Mouse (Mus musculus) midbrain, postnatal 0 days (tissue): ENCODE results near the gene Zbed6. TPM values are rescaled to one million over a fixed set of nuclear protein-coding genes. Genes with fewer than 3 reads are reported as not detected.

Experiments used
- ATAC-seq: fragments of 200-750 bp; cut with Nextera tagmentation; 2 replicates; pipeline ENCODE4 v1.8.0; 2017; ENCODE audit warnings: moderate number of reproducible peaks, mild to moderate bottlenecking, moderate TSS enrichment, moderate library complexity; ENCODE audit not compliant: low FRiP score
- DNase-seq: peaks from one replicate; pipeline ENCODE4 v3.0.0-alpha.2; 2015; ENCODE audit warnings: low spot score
- H3K27ac ChIP-seq: fragments of 300-500 bp; sonication (generic); 2 replicates; pipeline ENCODE4 v1.5.1; 2014; ENCODE audit warnings: low read depth, mild to moderate bottlenecking, low read length, mixed read lengths
- H3K27me3 ChIP-seq: fragments of 300-500 bp; sonication (generic); 2 replicates; pipeline ENCODE4 v1.6.1; 2014; ENCODE audit warnings: low read length, control low read depth, mixed read lengths; ENCODE audit not compliant: insufficient read depth
- H3K36me3 ChIP-seq: fragments of 300-500 bp; sonication (generic); 2 replicates; pipeline ENCODE4 v1.6.1; 2014; ENCODE audit warnings: low read length, control low read depth, mixed read lengths; ENCODE audit not compliant: insufficient read depth
- H3K4me1 ChIP-seq: fragments of 300-500 bp; sonication (generic); 2 replicates; pipeline ENCODE4 v1.6.1; 2014; ENCODE audit warnings: mild to moderate bottlenecking, control low read depth, antibody characterized with exemption, low read length, mixed read lengths; ENCODE audit not compliant: insufficient read depth
- H3K4me2 ChIP-seq: fragments of 300-500 bp; sonication (generic); 2 replicates; pipeline ENCODE4 v1.6.1; 2014; ENCODE audit warnings: low read depth, mild to moderate bottlenecking, low read length, mixed read lengths; ENCODE audit not compliant: poor library complexity, severe bottlenecking
- H3K4me3 ChIP-seq: fragments of 300-500 bp; sonication (generic); 2 replicates; pipeline ENCODE4 v1.5.1; 2014; ENCODE audit warnings: low read depth, mild to moderate bottlenecking, low read length, moderate library complexity
- H3K9ac ChIP-seq: fragments of 300-500 bp; sonication (generic); replicated peaks from 2 replicates; pipeline ENCODE4 v1.6.1; 2014; ENCODE audit warnings: mild to moderate bottlenecking, low read length, moderate library complexity, mixed read lengths; ENCODE audit not compliant: poor library complexity, severe bottlenecking
- H3K9me3 ChIP-seq: fragments of 300-500 bp; sonication (generic); 2 replicates; pipeline ENCODE4 v1.6.1; 2016; ENCODE audit warnings: low read length, control low read depth
- CTCF ChIP-seq: IDR thresholded peaks from 2 replicates; pipeline ENCODE4 v1.5.1; 2016; ENCODE audit warnings: antibody characterized with exemption, mild to moderate bottlenecking
- WGBS: fragments of 180-500 bp; shearing (Covaris S2); extraction: QIAGEN DNeasy Blood & Tissue Kit; methylation state at CpG from one replicate; pipeline ENCODE4 v1.1.7; 2014; 5-methylcytosine and 5-hydroxymethylcytosine counted together
- polyA plus RNA-seq: library from polyadenylated mRNA; unstranded; fragments of >200 nt; fragmentation: Nextera tagmentation; extraction: Ambion mirVana; gene quantifications from 2 replicates; pipeline ENCODE4 v1.2.1, GENCODE M21; 2015
- total RNA-seq: library from RNA; depleted of rRNA; stranded (reverse); fragments of >200 nt; gene quantifications from 2 replicates; pipeline ENCODE4 v1.2.3, GENCODE M21; 2014

Gene Zbed6
- total and polyA plus RNA-seq, 2 experiments from 2014 or later = 0.23 to 6.6 TPM

DNA sequence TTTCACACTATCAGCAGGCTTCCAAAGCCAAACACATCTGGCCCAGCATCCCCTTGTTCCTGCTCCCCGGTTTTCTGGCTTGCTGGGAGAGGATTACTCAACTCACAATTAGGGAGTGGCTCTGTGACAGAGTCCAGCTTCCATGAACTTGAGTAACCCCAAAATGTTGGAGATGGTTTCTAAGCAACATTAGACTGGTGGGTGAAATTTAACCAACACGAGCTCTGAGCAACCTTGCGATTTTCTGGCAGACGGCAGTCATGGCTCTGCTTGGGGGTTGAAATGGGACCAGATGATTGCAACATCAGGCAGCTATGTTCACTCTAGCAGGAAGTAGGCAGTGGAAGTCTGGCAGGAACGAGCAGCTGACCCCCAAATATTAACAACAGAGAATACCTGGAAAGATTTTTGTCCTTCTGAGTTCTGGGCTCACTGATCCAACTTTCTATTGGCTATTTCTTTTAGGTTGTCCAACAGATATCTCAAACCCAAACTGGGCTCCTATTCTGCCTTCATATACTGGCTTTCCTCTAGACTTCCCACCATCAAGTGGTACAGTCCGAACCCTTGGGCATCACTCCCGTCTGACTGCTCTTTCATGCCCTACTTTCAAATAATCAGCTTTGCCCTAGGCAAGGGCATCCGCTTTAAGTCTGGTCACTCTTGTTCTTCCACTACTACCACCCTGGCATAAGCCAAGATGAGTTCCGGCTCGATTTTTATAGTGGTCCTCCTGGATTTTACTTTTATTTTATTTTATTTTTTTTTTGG lies 25.2 kb upstream of the Zbed6 start:
- Histone ChIP-seq H3K4me1 (no peaks in the 10 kb centered on the region), H3K27me3 (no peaks in the 10 kb centered on the region), H3K4me3 (no peak overlapping the region), H3K9me3 (no peaks in the 10 kb centered on the region), H3K36me3 (no peaks in the 10 kb centered on the region), H3K9ac (no peak overlapping the region), H3K4me2 (no peak overlapping the region), H3K27ac (no peak overlapping the region)
- ATAC-seq (no peak), DNase-seq (peak; percentile 11)
- no peak for TF ChIP-seq CTCF
- WGBS = 72% methylated on average over 10 of the region's 10 CpGs

- Histone ChIP-seq H3K9ac (no peak overlapping the region), H3K4me3 (no peak overlapping the region), H3K9me3 (no peaks in the 10 kb centered on the region), H3K27ac (no peak overlapping the region), H3K4me1 (no peaks in the 10 kb centered on the region), H3K27me3 (no peaks in the 10 kb centered on the region), H3K36me3 (no peaks in the 10 kb centered on the region), H3K4me2 (no peak overlapping the region)
- no peak for TF ChIP-seq CTCF
- ATAC-seq (no peak), DNase-seq (no peak)
- WGBS = 69% methylated on average over 3 of the region's 3 CpGs
These were observed 11.1 kb upstream of the Zbed6 start for GRCm38 (mm10) chr1:133671801-133672200.

DNA sequence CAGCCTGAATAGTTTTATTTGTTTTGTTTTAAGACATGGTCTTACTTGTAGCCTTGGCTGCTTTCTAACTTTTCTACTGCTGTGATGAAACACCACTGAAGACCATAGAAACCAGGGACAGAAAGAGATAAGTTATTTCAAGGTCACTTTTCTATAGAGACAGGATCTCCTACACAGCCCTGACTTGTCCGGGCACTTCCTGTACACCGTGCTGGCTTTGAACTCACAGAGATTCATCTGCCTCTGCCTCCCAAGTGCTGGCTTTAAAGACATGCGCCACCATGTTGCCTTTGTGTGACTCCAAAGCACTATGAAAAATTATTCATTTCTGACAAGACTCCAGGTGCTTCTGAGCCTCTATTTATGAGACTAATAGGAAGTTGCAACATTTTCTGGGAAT lies 10.6 kb upstream of the Zbed6 start:
- Histone ChIP-seq H3K27me3 (no peaks in the 10 kb centered on the region), H3K9ac (no peak overlapping the region), H3K4me1 (no peaks in the 10 kb centered on the region), H3K36me3 (no peaks in the 10 kb centered on the region), H3K27ac (no peak overlapping the region), H3K4me2 (no peak overlapping the region), H3K4me3 (no peak overlapping the region), H3K9me3 (no peaks in the 10 kb centered on the region)
- TF ChIP-seq CTCF = no peak
- 92% methylated on average over 3 of the region's 3 CpGs for WGBS
- ATAC-seq = no peak
- no peak for DNase-seq

DNA sequence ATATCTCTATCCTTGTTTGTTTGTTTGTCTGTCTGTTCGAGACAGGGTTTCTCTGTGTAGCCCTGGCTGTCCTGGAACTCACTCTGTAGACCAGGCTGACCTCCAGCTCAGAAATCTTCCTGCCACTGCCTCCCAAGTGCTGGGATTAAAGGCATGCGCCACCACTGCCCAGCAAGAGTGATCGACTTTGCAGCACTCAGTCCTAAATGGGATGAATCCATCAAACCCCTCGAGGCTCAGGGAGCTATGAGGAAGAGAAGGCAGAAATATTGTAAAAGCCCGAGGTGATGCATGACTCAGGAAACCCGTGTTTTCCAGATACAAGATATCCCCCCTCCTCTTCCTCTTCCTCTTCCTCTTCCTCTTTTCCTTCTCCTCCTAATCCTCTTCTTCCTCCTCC lies 10.1 kb upstream of the Zbed6 start:
- Histone ChIP-seq H3K4me1 (no peaks in the 10 kb centered on the region), H3K9ac (no peak overlapping the region), H3K9me3 (no peaks in the 10 kb centered on the region), H3K27me3 (no peaks in the 10 kb centered on the region), H3K27ac (no peak overlapping the region), H3K4me2 (no peak overlapping the region), H3K4me3 (no peak overlapping the region), H3K36me3 (no peaks in the 10 kb centered on the region)
- TF ChIP-seq CTCF = no peak
- DNase-seq (no peak), ATAC-seq (no peak)
- WGBS = 88% methylated on average over 6 of the region's 6 CpGs

- Histone ChIP-seq H3K36me3 (no peaks in the 10 kb centered on the region), H3K4me2 (no peak overlapping the region), H3K4me3 (no peak overlapping the region), H3K27me3 (no peaks in the 10 kb centered on the region), H3K9ac (no peak overlapping the region), H3K9me3 (no peaks in the 10 kb centered on the region), H3K27ac (no peak overlapping the region), H3K4me1 (no peaks in the 10 kb centered on the region)
- DNase-seq (no peak), ATAC-seq (no peak)
- no peak for TF ChIP-seq CTCF
- 86% methylated on average over 12 of the region's 12 CpGs for WGBS
These were observed 9.5 kb upstream of the Zbed6 start for GRCm38 (mm10) chr1:133670190-133670589.

DNA sequence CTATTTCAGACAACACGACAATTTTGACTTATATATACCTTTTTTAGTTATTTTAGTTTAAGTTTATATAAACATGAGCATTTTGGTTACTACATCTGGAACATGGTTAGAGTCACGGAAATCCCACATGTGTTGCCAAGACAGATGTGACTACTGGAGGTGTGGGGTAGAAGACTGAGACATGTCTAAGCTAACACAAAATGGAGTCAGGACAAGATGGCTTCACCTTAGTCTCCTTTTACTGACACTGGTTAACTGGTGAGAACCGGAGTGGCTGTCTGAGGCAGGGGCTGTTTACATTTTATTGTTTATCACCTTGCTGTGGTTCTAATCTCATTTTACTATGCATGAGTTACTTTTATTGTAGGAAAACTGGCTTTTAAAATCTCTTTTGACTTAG lies 7.9 kb upstream of the Zbed6 start:
- WGBS = 94% methylated on average over 3 of the region's 3 CpGs
- no peak for ATAC-seq

More for the DNA sequence above, 7.9 kb upstream of the Zbed6 start:
- Histone ChIP-seq H3K4me3 (no peak overlapping the region), H3K27ac (no peak overlapping the region), H3K4me1 (no peaks in the 10 kb centered on the region), H3K4me2 (no peak overlapping the region), H3K27me3 (no peaks in the 10 kb centered on the region), H3K36me3 (no peaks in the 10 kb centered on the region), H3K9ac (no peak overlapping the region), H3K9me3 (no peaks in the 10 kb centered on the region)
- TF ChIP-seq CTCF = no peak
- DNase-seq = no peak
